Mouse (Mus musculus) midbrain, postnatal 0 days (tissue): ENCODE results near the gene Agbl4. TPM values are rescaled to one million over a fixed set of nuclear protein-coding genes. Genes with fewer than 3 reads are reported as not detected.

Experiments used
- ATAC-seq: fragments of 200-750 bp; cut with Nextera tagmentation; 2 replicates; pipeline ENCODE4 v1.8.0; 2017; ENCODE audit warnings: moderate number of reproducible peaks, mild to moderate bottlenecking, moderate TSS enrichment, moderate library complexity; ENCODE audit not compliant: low FRiP score
- DNase-seq: peaks from one replicate; pipeline ENCODE4 v3.0.0-alpha.2; 2015; ENCODE audit warnings: low spot score
- H3K27ac ChIP-seq: fragments of 300-500 bp; sonication (generic); 2 replicates; pipeline ENCODE4 v1.5.1; 2014; ENCODE audit warnings: low read depth, mild to moderate bottlenecking, low read length, mixed read lengths
- H3K27me3 ChIP-seq: fragments of 300-500 bp; sonication (generic); 2 replicates; pipeline ENCODE4 v1.6.1; 2014; ENCODE audit warnings: low read length, control low read depth, mixed read lengths; ENCODE audit not compliant: insufficient read depth
- H3K36me3 ChIP-seq: fragments of 300-500 bp; sonication (generic); 2 replicates; pipeline ENCODE4 v1.6.1; 2014; ENCODE audit warnings: low read length, control low read depth, mixed read lengths; ENCODE audit not compliant: insufficient read depth
- H3K4me1 ChIP-seq: fragments of 300-500 bp; sonication (generic); 2 replicates; pipeline ENCODE4 v1.6.1; 2014; ENCODE audit warnings: mild to moderate bottlenecking, control low read depth, antibody characterized with exemption, low read length, mixed read lengths; ENCODE audit not compliant: insufficient read depth
- H3K4me2 ChIP-seq: fragments of 300-500 bp; sonication (generic); 2 replicates; pipeline ENCODE4 v1.6.1; 2014; ENCODE audit warnings: low read depth, mild to moderate bottlenecking, low read length, mixed read lengths; ENCODE audit not compliant: poor library complexity, severe bottlenecking
- H3K4me3 ChIP-seq: fragments of 300-500 bp; sonication (generic); 2 replicates; pipeline ENCODE4 v1.5.1; 2014; ENCODE audit warnings: low read depth, mild to moderate bottlenecking, low read length, moderate library complexity
- H3K9ac ChIP-seq: fragments of 300-500 bp; sonication (generic); replicated peaks from 2 replicates; pipeline ENCODE4 v1.6.1; 2014; ENCODE audit warnings: mild to moderate bottlenecking, low read length, moderate library complexity, mixed read lengths; ENCODE audit not compliant: poor library complexity, severe bottlenecking
- H3K9me3 ChIP-seq: fragments of 300-500 bp; sonication (generic); 2 replicates; pipeline ENCODE4 v1.6.1; 2016; ENCODE audit warnings: low read length, control low read depth
- CTCF ChIP-seq: IDR thresholded peaks from 2 replicates; pipeline ENCODE4 v1.5.1; 2016; ENCODE audit warnings: antibody characterized with exemption, mild to moderate bottlenecking
- WGBS: fragments of 180-500 bp; shearing (Covaris S2); extraction: QIAGEN DNeasy Blood & Tissue Kit; methylation state at CpG from one replicate; pipeline ENCODE4 v1.1.7; 2014; 5-methylcytosine and 5-hydroxymethylcytosine counted together
- polyA plus RNA-seq: library from polyadenylated mRNA; unstranded; fragments of >200 nt; fragmentation: Nextera tagmentation; extraction: Ambion mirVana; gene quantifications from 2 replicates; pipeline ENCODE4 v1.2.1, GENCODE M21; 2015
- total RNA-seq: library from RNA; depleted of rRNA; stranded (reverse); fragments of >200 nt; gene quantifications from 2 replicates; pipeline ENCODE4 v1.2.3, GENCODE M21; 2014

Agbl4 gene
- total and polyA plus RNA-seq, 2 experiments from 2014 or later, result 5.0 to 9.2 TPM

GRCm38 (mm10) chr4:111663730-111664129 is 1266.3 kb downstream of the Agbl4 start:
- Histone ChIP-seq H3K4me3 (no peak overlapping the region), H3K4me1 (0 out of 2 replicates have a peak, but pooled peaks cover 10% of the 10 kb centered on the region), H3K9me3 (no peaks in the 10 kb centered on the region), H3K27me3 (no peaks in the 10 kb centered on the region), H3K27ac (no peak overlapping the region), H3K4me2 (no peak overlapping the region), H3K36me3 (no peaks in the 10 kb centered on the region), H3K9ac (no peak overlapping the region)
- ATAC-seq (peak; percentile 38; the same call in 1 of the 2 replicates), DNase-seq (peak; percentile 63)
- TF ChIP-seq CTCF, result no peak
- 0% methylated on average over 1 of the region's 1 CpGs for WGBS

- Histone ChIP-seq H3K9me3 (no peaks in the 10 kb centered on the region), H3K27me3 (no peaks in the 10 kb centered on the region), H3K4me2 (no peak overlapping the region), H3K4me1 (0 out of 2 replicates have a peak, but pooled peaks cover 10% of the 10 kb centered on the region), H3K27ac (no peak overlapping the region), H3K4me3 (no peak overlapping the region), H3K9ac (no peak overlapping the region), H3K36me3 (no peaks in the 10 kb centered on the region)
- TF ChIP-seq CTCF, result no peak
- ATAC-seq (no peak), DNase-seq (peak; percentile 53)
- 45% methylated on average over 3 of the region's 3 CpGs for WGBS
Observed at GRCm38 (mm10) chr4:111664146-111664545, 1266.7 kb downstream of the Agbl4 start.

GRCm38 (mm10) chr4:111666713-111667112 is 1269.3 kb downstream of the Agbl4 start:
- no peak overlapping the region for H3K4me2 ChIP-seq
- H3K4me3 ChIP-seq, result no peak overlapping the region
- ATAC-seq (no peak), DNase-seq (no peak)
- 80% methylated on average over 1 of the region's 1 CpGs for WGBS
- no peak overlapping the region for H3K27ac ChIP-seq
- H3K9me3 ChIP-seq, result no peaks in the 10 kb centered on the region
- H3K9ac ChIP-seq, result no peak overlapping the region
- H3K36me3 ChIP-seq, result no peaks in the 10 kb centered on the region
- H3K27me3 ChIP-seq, result no peaks in the 10 kb centered on the region
- TF ChIP-seq CTCF, result no peak
- H3K4me1 ChIP-seq, result peaks cover 16% of the 10 kb centered on the region

- ATAC-seq, result no peak
- H3K9ac ChIP-seq, result no peak overlapping the region
- WGBS, result 59% methylated on average over 3 of the region's 3 CpGs
Observed at GRCm38 (mm10) chr4:111669369-111669768, 1271.9 kb downstream of the Agbl4 start.

GRCm38 (mm10) chr4:111670566-111671421 is 1273.3 kb downstream of the Agbl4 start:
- no peaks in the 10 kb centered on the region for H3K36me3 ChIP-seq
- no peaks in the 10 kb centered on the region for H3K9me3 ChIP-seq
- H3K27me3 ChIP-seq, result no peaks in the 10 kb centered on the region
- H3K4me3 ChIP-seq, result no peak overlapping the region
- H3K27ac ChIP-seq, result 0 out of 2 replicates have a peak overlapping the region, but pooled peaks have one; percentile 26
- 19% methylated on average over 12 of the region's 12 CpGs for WGBS
- H3K9ac ChIP-seq, result no peak overlapping the region; the same call in 1 of the 2 replicates
- ATAC-seq (peak; percentile 52), DNase-seq (peak; percentile 12)
- TF ChIP-seq CTCF, result no peak
- peaks cover 6% of the 10 kb centered on the region for H3K4me1 ChIP-seq
- H3K4me2 ChIP-seq, result no peak overlapping the region

More at GRCm38 (mm10) chr4:111669369-111669768, 1271.9 kb downstream of the Agbl4 start:
- H3K9me3 ChIP-seq, result no peaks in the 10 kb centered on the region
- no peak for TF ChIP-seq CTCF
- no peak overlapping the region for H3K4me2 ChIP-seq
- H3K27ac ChIP-seq, result no peak overlapping the region
- no peaks in the 10 kb centered on the region for H3K27me3 ChIP-seq
- DNase-seq, result no peak
- no peak overlapping the region for H3K4me3 ChIP-seq
- H3K36me3 ChIP-seq, result no peaks in the 10 kb centered on the region
- peaks cover 6% of the 10 kb centered on the region for H3K4me1 ChIP-seq

GRCm38 (mm10) chr4:111671440-111671839 is 1274.0 kb downstream of the Agbl4 start:
- H3K9me3 ChIP-seq, result no peaks in the 10 kb centered on the region
- no peak overlapping the region for H3K4me2 ChIP-seq
- TF ChIP-seq CTCF, result no peak
- H3K4me1 ChIP-seq, result peaks cover 6% of the 10 kb centered on the region
- WGBS, result 64% methylated on average over 4 of the region's 4 CpGs
- ATAC-seq (no peak), DNase-seq (no peak)
- no peaks in the 10 kb centered on the region for H3K36me3 ChIP-seq
- no peak overlapping the region for H3K9ac ChIP-seq
- H3K27me3 ChIP-seq, result no peaks in the 10 kb centered on the region
- H3K4me3 ChIP-seq, result no peak overlapping the region
- 0 out of 2 replicates have a peak overlapping the region, but pooled peaks have one; percentile 26 for H3K27ac ChIP-seq
